Mouse (Mus musculus): ENCODE data around the gene Slc35e4.
A peak's percentile ranks its signal among the peaks of the same experiment; 100 is the strongest.

- TF ChIP-seq CTCF (IDR thresholded peaks at IDR 0.05; ENCODE audit: low read depth) = peak; percentile 90
- no peak for TF ChIP-seq EP300 (IDR thresholded peaks at IDR 0.05; ENCODE audit: low read depth)
Measured at GRCm38 (mm10) chr11:3879836-3880235, 34.6 kb downstream of the Slc35e4 start.

Measured in heart, postnatal 0 days (tissue).